Mouse (Mus musculus): Measurements from ENCODE around the gene Sub1. TPM values are rescaled to one million over a fixed set of nuclear protein-coding genes. Genes with fewer than 3 reads are reported as not detected.

Gene Sub1
- total and polyA plus RNA-seq, 2 experiments from 2014 or later, result 133 to 676 TPM

- DNase-seq (ENCODE audit: low spot score) (no peak), ATAC-seq (ENCODE audit: low FRiP score) (no peak)
- Histone ChIP-seq H3K4me3 (ENCODE audit: low read depth, low read length) (no peak overlapping the region), H3K9ac (replicated peaks; ENCODE audit: low read length, poor library complexity, severe bottlenecking) (no peak overlapping the region), H3K27me3 (ENCODE audit: insufficient read depth, low read length) (no peaks in the 10 kb centered on the region), H3K27ac (ENCODE audit: low read depth, low read length) (no peak overlapping the region), H3K4me1 (ENCODE audit: insufficient read depth, low read length) (no peaks in the 10 kb centered on the region), H3K9me3 (ENCODE audit: low read length) (no peaks in the 10 kb centered on the region), H3K36me3 (ENCODE audit: insufficient read depth, low read length) (no peaks in the 10 kb centered on the region), H3K4me2 (ENCODE audit: low read depth, low read length, poor library complexity, severe bottlenecking) (no peak overlapping the region)
- WGBS, result 77% methylated on average over 10 of the region's 10 CpGs
- no peak for TF ChIP-seq CTCF (IDR thresholded peaks at IDR 0.05)
Measured at GRCm38 (mm10) chr15:11970621-11971020, 26.2 kb downstream of the Sub1 start.

GRCm38 (mm10) chr15:11968851-11969250 is 27.9 kb downstream of the Sub1 start:
- H3K36me3 ChIP-seq (ENCODE audit: insufficient read depth, low read length), result no peaks in the 10 kb centered on the region
- 88% methylated on average over 9 of the region's 9 CpGs for WGBS
- no peak overlapping the region for H3K4me2 ChIP-seq (ENCODE audit: low read depth, low read length, poor library complexity, severe bottlenecking)
- no peaks in the 10 kb centered on the region for H3K4me1 ChIP-seq (ENCODE audit: insufficient read depth, low read length)
- H3K9me3 ChIP-seq (ENCODE audit: low read length), result no peaks in the 10 kb centered on the region
- TF ChIP-seq CTCF (IDR thresholded peaks at IDR 0.05), result no peak
- H3K9ac ChIP-seq (replicated peaks; ENCODE audit: low read length, poor library complexity, severe bottlenecking), result no peak overlapping the region
- H3K27me3 ChIP-seq (ENCODE audit: insufficient read depth, low read length), result no peaks in the 10 kb centered on the region
- H3K27ac ChIP-seq (ENCODE audit: low read depth, low read length), result no peak overlapping the region
- DNase-seq (ENCODE audit: low spot score) (no peak), ATAC-seq (ENCODE audit: low FRiP score) (no peak)
- H3K4me3 ChIP-seq (ENCODE audit: low read depth, low read length), result no peak overlapping the region

DNA sequence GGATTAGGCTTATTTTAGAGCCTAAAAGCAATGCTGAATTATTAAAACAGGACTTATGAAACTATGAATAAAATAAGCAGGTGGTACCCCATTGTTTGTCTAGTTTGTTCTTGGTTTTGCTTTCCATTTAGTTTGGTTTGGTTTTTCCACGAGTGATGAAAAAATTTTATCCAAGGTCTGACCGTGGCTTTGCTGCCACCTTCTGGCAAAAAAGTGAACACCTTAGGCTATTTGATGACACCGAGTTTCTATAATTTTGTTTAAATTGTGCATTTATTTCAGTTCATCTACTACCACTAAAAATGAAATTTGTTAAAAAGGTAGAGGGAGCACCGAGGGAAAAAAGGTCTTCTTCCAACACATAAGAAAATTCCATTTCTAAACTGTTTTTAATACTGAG is 30.4 kb downstream of the Sub1 start:
- H3K27me3 ChIP-seq (ENCODE audit: insufficient read depth, low read length), result no peaks in the 10 kb centered on the region
- H3K4me1 ChIP-seq (ENCODE audit: insufficient read depth, low read length), result no peaks in the 10 kb centered on the region
- H3K4me3 ChIP-seq (ENCODE audit: low read depth, low read length), result no peak overlapping the region
- no peak overlapping the region for H3K9ac ChIP-seq (replicated peaks; ENCODE audit: low read length, poor library complexity, severe bottlenecking)
- DNase-seq (ENCODE audit: low spot score) (peak; percentile 56), ATAC-seq (ENCODE audit: low FRiP score) (no peak)
- H3K9me3 ChIP-seq (ENCODE audit: low read length), result no peaks in the 10 kb centered on the region
- no peaks in the 10 kb centered on the region for H3K36me3 ChIP-seq (ENCODE audit: insufficient read depth, low read length)
- WGBS, result 11% methylated on average over 4 of the region's 4 CpGs
- peak; percentile 88 for TF ChIP-seq CTCF (IDR thresholded peaks at IDR 0.05)
- H3K4me2 ChIP-seq (ENCODE audit: low read depth, low read length, poor library complexity, severe bottlenecking), result no peak overlapping the region
- no peak overlapping the region for H3K27ac ChIP-seq (ENCODE audit: low read depth, low read length)

DNA sequence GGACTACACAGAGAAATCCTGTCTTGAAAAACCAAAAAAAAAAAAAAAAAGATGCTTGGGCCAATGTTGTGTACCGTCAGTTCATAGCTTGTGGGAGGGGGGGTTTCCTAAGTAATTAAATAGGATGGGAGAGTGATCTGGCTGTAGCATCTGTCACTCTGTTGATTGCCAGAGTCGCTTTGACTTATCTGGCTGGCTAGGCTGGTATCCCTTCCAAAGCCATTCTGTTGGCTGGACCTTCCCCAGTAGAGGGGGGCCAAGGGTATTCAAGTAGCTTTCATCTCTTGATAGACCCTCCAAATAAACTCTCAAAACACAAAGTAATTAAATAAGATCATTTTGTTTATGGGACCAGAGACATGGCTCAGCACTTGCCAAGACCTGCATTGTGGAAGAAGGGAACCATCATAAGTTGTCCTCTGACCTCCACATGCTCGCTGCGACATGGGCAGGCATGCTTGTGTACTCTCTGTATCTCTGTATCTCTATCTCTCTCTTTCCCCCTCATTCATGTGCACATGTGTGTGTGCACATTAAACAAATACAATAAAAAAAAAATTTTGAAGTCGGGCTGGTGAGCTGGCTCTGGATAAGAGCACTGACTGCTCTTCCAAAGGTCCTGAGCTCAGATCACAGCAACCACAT is 31.5 kb downstream of the Sub1 start:
- Histone ChIP-seq H3K4me2 (ENCODE audit: low read depth, low read length, poor library complexity, severe bottlenecking) (no peak overlapping the region), H3K27me3 (ENCODE audit: insufficient read depth, low read length) (no peaks in the 10 kb centered on the region), H3K4me1 (ENCODE audit: insufficient read depth, low read length) (no peaks in the 10 kb centered on the region), H3K9ac (replicated peaks; ENCODE audit: low read length, poor library complexity, severe bottlenecking) (no peak overlapping the region), H3K9me3 (ENCODE audit: low read length) (no peaks in the 10 kb centered on the region), H3K36me3 (ENCODE audit: insufficient read depth, low read length) (no peaks in the 10 kb centered on the region), H3K27ac (ENCODE audit: low read depth, low read length) (no peak overlapping the region), H3K4me3 (ENCODE audit: low read depth, low read length) (no peak overlapping the region)
- TF ChIP-seq CTCF (IDR thresholded peaks at IDR 0.05), result no peak
- ATAC-seq (ENCODE audit: low FRiP score), result no peak
- WGBS, result 87% methylated on average over 5 of the region's 5 CpGs
- peak; percentile 30 for DNase-seq (ENCODE audit: low spot score)

DNA sequence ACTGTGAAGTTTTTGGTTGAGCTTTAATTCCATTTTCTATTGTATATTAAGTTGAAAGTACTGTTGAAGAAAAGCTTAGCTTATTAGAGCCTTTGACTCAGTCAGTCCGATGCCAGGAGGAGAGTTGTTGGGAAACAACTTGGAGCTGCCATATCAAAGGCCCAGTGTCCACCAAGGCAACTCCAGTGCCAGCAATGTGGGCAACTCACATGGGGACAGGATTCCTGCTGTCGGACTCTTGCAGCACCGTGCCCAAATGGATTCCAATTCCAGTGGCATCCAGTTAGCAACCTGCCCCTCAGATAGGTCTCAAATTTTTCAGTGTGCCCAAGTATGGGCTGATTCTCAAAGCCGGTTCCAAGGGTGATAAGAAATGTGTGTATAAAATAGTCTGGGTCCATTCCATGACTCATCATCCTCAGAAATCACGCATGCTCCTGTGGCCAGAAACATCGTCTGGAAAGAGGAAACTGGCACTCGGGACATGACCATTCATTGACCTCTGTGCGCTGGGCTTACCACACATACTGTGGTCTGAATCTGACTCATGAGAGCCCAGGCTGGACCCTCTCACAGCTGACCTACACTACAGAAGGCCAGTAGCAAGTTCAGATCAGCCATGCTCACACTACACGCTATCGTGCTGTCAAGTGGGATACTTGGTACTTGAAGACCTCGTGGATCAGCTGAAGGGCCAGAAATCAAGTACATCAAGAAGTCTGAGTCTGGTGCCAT is 32.8 kb downstream of the Sub1 start:
- no peak overlapping the region for H3K4me3 ChIP-seq (ENCODE audit: low read depth, low read length)
- no peaks in the 10 kb centered on the region for H3K4me1 ChIP-seq (ENCODE audit: insufficient read depth, low read length)
- ATAC-seq (ENCODE audit: low FRiP score) (no peak), DNase-seq (ENCODE audit: low spot score) (no peak)
- no peaks in the 10 kb centered on the region for H3K27me3 ChIP-seq (ENCODE audit: insufficient read depth, low read length)
- no peak for TF ChIP-seq CTCF (IDR thresholded peaks at IDR 0.05)
- no peak overlapping the region for H3K9ac ChIP-seq (replicated peaks; ENCODE audit: low read length, poor library complexity, severe bottlenecking)
- H3K36me3 ChIP-seq (ENCODE audit: insufficient read depth, low read length), result no peaks in the 10 kb centered on the region
- 90% methylated on average over 11 of the region's 11 CpGs for WGBS
- no peaks in the 10 kb centered on the region for H3K9me3 ChIP-seq (ENCODE audit: low read length)
- no peak overlapping the region for H3K27ac ChIP-seq (ENCODE audit: low read depth, low read length)
- no peak overlapping the region for H3K4me2 ChIP-seq (ENCODE audit: low read depth, low read length, poor library complexity, severe bottlenecking)

GRCm38 (mm10) chr15:11959716-11960115 is 37.1 kb downstream of the Sub1 start:
- Histone ChIP-seq H3K4me2 (ENCODE audit: low read depth, low read length, poor library complexity, severe bottlenecking) (no peak overlapping the region), H3K36me3 (ENCODE audit: insufficient read depth, low read length) (no peaks in the 10 kb centered on the region)

More at GRCm38 (mm10) chr15:11959716-11960115, 37.1 kb downstream of the Sub1 start:
- H3K4me1 ChIP-seq (ENCODE audit: insufficient read depth, low read length), result no peaks in the 10 kb centered on the region
- H3K4me3 ChIP-seq (ENCODE audit: low read depth, low read length), result no peak overlapping the region
- no peak overlapping the region for H3K9ac ChIP-seq (replicated peaks; ENCODE audit: low read length, poor library complexity, severe bottlenecking)
- 88% methylated on average over 3 of the region's 3 CpGs for WGBS
- no peaks in the 10 kb centered on the region for H3K27me3 ChIP-seq (ENCODE audit: insufficient read depth, low read length)
- ATAC-seq (ENCODE audit: low FRiP score) (no peak), DNase-seq (ENCODE audit: low spot score) (no peak)
- TF ChIP-seq CTCF (IDR thresholded peaks at IDR 0.05), result no peak
- H3K27ac ChIP-seq (ENCODE audit: low read depth, low read length), result no peak overlapping the region
- H3K9me3 ChIP-seq (ENCODE audit: low read length), result no peaks in the 10 kb centered on the region

Data from midbrain, postnatal 0 days (tissue).